Mouse (Mus musculus): Measurements from ENCODE around the gene Brpf1.

Gene Brpf1

DNA sequence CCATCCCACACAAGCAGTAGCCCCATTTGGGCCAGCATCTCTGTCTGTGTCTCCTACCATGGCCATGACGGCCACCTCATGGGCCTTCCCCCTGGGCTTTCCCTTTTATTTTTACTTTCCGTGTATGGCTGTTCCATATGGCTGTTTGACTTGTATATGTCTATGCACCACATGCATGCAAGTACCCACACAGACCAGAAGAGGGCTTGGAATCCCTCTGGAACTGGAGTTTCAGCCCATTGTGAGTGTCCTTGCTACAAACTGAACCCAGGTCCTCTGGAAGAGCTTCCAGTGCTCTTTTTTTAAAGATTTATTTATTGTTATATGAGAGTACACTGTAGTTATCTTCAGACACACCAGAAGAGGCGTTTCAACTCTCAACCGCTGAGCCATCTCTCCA is 54.5 kb downstream of the Brpf1 start:
- no peak for DNase-seq (ENCODE audit: low spot score)

DNA sequence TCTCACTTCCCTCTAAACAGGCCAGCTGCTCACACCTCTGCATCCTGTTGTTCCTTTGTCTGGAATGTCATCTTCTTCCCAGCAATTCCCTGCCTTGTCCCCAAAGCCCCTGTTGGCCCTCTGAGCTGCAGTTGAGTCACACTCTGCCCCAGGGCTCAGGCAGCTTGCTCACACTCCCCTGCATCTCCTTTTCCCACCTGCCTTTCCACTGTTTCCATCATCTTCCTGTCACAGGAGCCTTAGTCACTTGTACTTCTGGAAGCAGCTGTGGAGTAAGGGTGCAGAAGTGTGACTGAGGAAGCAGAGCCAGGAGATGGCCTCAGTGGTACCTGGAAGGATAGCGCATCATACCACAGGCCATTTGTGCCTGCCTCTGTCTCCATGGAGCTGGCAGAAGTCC is 55.3 kb downstream of the Brpf1 start:
- no peak for DNase-seq (ENCODE audit: low spot score)

DNA sequence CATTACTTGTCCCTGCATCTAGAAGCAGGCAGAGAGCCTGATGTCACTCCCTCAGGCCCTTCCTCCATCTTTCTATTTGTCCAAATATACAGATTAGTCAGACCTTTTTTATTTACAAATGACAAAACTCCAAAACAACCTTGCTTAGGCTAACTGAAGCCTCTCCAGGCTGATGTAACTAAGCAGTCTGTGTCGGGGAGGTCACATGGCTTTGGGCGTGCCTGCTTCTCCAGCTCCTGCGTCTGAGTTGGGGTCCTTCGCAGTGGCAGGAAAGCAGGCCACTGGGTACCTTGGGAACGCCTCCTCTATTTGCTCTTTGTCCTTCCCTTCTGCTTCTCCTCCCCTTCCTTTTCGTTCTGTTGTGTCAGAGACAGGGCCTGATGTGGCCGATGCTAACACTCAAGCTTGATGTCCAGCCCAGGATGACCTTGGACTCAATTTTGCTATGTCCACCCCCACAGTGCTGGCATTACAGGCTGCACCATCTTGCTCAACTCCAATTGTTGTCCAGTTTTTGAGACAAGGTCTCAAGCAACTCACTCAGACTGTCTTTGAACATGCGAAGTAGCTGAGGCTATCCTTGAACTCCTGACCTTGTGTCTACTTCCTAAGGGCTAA is 57.7 kb downstream of the Brpf1 start:
- no peak for DNase-seq (ENCODE audit: low spot score)

DNA sequence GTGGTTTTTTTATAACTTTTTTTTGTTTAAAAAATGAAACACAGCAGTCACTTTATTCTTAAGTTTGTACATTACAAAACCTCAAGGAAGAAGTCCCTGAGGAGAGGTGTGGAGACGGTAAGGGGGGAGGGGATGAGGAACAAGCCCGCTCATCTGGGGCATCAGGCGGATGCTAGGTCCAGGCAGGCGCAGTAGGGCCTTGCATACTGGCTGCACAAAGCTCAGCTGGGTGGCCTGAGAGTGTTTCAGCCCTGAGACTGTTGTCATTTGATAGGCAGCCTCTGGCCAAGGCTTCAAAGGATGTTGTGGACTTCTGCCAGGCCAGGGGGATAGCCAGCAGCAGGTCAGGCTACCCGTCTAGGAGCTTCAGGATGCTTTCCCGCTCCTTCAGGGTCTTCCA is 59.7 kb downstream of the Brpf1 start:
- no peak for DNase-seq (ENCODE audit: low spot score)

DNA sequence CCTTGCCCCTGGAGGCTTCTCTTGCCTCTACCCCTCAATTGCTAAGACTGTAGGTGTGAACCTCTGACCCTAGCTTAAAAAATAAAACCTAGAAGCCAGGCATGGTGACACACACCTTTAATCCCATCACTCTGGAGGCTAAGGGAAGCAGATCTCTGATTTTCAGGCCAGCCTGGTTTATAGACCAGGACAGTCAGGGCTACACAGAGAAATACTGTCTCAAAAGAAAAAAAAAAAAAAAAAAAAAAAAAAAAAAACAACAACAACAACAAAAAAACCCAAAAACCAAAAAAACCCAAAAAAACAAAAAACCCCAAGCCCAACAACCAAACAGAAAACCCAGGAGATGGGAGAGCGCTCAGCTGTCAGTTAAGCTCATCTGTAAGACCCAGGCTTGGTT is 60.6 kb downstream of the Brpf1 start:
- DNase-seq (ENCODE audit: low spot score): no peak

DNA sequence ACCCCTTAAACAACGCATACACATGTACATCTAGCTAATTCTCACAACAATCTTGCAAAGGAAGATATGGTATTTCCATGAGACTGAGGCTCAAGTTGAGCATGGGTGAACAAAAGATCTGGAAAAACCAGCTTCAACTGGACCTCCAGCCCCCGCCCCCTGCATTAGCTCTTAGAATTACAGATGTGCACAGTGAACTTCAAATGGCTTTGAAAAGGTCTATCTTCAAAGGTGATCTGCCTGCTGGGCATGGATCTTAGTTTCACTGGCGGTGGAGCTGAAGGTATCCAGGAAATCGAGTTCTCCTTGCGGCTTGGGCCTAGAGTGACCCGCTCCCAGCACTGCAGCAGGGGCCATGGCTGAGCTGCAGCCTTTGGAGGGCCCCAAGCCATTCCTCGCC is 61.2 kb downstream of the Brpf1 start:
- DNase-seq (ENCODE audit: low spot score): no peak

DNA sequence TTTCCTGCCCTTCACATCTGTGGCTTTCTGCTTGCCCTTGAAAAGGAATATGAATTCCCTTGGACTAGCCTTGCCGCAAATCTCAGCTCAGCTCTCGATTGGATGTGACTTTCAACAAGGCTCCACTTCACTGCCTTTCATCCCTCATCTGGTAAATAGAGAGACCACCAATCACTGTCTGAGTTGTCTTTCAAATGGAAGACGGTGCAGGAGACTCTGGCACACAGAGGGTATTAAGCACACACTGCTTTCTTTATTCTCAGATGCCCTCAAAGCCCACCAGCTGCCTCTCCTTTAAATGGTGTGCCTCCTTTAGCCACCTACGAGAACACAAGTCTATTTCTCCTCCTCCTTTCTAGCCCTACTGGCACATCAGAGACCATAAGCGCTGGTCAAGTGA is 61.6 kb downstream of the Brpf1 start:
- DNase-seq (ENCODE audit: low spot score): no peak

DNA sequence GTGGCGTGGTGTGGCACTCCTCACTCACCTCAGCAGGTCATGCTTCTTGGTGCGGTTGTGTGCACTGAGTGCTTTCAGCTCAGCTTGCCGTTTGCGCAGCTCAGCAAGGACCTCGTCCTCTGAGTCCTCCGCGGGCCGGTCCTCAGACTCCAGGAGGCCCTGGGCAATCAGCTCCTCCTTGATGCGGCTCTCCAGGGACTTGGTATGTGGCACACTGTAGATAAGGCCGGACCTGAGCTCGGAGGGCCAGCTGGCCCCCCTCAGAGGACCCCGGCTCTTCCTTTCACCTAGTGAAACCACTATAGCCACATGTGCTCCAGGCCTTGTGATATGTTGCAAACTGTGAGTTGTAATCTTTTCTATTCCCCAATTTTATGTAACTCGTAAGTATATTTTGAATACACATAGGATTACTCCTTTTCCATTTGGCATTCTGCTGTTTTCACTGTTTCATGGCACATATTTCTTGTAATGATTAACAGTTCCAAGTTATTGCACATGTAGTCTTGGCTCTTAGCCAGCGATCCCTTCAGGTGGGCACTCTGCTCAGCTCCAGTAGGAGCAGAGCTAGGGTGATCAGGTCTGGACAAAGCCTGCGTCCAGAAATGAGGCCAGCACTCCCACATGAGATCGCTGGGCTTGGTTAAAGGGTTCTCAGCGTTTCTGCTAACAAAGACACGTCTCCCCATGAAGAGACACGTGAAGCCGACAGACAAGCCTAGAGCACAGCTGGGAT is 63.4 kb downstream of the Brpf1 start:
- no peak for DNase-seq (ENCODE audit: low spot score)

DNA sequence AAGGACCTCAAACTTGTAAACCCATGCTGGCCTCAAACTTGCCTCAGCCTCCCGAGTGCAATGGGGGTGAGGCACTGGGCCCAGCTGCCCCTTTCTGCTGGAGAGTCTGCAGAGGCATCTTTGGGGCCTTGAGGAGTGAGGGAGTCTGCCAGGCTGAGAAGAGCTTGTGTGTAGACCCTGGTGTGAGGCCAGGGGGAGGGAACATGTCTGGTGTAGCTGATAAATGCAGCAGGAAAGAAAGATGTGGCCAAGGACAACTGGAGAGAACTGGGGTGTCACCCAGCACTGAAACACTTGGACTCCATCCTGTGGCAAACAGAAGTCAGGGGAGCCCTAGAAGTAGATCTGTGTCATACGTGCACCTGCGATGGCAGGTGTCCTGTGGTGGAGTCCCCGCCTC is 66.6 kb downstream of the Brpf1 start:
- no peak for DNase-seq (ENCODE audit: low spot score)
